Mouse (Mus musculus) heart, adult 11 months (tissue): ENCODE results near the gene Pdlim5.

Source experiments
- DNase-seq: peaks from one replicate; pipeline ENCODE4 v3.0.0; 2022

Gene Pdlim5

DNA sequence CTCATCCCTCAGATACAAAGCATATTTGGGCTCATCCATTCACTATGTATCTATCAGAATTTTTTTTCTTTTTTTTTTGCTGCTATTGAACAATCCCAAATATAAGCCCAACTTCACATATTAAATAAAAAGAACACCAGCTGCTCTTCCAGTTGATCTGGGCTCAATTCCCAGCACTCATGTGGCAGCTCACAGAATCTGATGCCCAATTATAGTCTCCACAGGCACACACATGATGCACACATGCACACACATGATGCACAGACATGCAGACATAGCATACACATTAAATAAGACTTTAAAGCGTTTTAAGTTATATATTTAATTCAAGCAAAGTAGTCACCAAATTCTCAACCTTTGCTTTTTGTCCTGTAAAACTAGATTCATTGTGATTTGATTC, 62.0 kb downstream of the Pdlim5 start:
- DNase-seq, result no peak

DNA sequence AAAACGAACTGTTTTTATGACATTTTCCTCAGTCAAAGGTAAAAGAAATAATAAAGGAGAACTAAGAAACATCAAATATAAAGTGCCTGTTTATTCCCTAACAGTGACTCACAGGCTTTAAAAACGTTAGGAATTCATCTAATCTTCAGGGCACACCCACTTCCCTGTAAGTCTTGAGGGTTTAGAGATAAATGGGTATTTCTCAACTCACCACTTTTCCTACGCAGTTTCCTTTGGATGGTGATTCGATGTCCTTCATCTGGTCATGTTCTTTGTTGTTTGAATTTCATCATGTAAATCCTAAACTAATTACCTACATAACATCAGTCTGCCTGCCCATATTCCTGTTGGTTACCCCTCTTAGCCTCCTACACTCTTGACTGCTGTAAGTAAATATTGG, 62.8 kb downstream of the Pdlim5 start:
- DNase-seq, result no peak

DNA sequence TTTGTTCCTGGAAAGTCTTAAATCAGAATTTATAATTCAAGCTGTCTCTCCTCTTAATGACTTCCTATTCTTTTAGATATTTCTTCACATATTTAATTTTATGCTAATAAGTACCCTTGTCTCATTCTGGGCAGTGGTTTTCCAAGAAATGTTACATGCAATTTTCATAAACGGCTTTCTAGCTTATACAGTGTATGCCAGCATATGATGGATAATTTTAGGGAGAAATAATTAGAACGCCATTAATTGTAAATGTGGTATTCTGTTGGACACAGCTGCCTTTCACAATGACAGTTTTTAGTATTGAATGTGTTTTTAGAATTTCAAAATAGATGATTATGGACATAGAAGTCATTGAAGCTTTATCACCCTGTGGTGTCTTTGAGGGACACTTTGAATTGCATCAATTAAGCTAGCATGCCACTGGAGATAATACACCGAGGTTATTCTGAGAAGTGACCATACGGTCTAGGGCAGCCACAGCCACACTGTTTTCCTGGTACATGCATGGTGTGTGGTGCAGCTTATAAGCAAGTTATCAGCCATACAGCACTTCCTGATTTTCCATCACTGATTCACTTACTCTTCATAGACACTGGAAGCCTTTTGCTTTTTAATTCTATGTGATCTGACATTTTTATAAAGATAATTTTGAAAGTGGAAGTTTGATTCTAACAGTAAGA, 63.5 kb downstream of the Pdlim5 start:
- DNase-seq, result no peak

DNA sequence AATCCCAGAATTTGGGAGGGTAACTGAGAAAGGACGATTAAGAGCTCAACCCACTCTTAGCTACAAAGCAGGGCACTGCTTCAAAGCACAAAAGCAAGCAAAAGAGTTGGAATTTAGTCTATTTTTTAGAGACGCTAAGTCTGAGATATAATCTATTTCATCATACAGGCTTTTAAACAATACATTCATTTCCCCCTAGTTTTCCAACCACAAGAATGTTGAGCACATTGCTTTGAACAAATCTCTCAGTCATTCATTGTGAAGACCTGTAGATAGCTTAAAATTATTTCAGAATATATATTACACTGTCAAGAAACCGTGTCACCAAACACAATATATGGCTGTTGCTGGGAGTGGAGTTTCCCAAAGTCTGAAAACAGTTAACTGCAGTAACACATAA, 65.1 kb downstream of the Pdlim5 start:
- DNase-seq, result no peak

DNA sequence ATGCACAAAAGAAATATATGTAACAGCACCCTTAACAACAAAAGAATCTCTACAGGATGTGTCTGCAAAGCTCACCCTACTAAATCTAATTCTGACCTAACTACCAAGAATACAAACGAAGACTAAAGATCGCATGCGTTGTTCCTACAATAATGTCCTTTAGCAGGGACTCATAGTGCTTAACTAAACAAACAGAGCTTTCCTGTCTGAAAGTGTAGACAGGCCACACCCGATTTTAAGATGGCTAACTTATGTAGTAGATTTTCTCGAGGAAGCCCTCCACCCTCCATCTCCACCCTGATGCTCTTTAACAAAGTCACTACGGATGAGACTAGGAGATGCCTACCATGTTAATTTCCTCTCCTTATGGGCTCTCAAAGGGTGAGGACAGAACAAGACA, 71.9 kb downstream of the Pdlim5 start:
- peak; percentile 85 for DNase-seq

DNA sequence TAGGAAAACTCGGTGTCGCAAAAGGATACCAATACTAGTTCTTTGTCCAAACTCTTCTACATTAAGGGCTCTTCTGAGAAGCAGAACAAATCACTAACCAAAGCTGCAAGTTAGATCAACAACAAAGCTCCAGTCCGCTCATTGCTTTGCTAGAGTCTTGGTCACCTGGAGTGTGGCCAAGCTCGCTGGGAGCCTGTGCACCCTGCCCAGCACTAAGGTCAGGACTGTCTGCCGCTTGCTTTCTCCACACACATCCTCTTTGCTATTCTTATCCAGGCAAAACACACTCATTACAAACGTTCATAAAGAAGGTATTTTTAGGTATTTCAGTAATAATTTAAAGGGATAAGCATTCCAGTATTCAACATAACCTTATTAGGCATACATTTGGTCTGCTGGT, 73.6 kb downstream of the Pdlim5 start:
- DNase-seq, result peak; percentile 98

DNA sequence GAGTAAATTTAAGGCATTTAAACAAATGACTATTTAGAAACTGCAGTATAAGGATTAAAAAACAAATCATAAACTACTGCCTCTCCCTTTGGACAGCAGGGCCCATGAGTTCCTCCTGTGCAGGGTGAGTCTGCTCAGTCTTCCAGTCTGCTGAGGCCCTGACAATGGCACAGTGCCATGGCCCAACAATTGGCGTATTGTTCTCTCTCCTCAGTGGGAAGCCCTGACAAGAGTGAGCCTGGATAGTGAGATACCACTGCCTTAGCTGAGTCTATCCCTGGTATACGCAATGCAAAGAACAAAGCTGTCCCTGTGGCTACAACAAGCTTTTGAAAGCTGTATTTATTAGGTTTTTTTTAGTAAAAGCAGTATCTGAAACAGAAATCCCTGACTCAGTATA, 77.3 kb downstream of the Pdlim5 start:
- peak; percentile 98 for DNase-seq

DNA sequence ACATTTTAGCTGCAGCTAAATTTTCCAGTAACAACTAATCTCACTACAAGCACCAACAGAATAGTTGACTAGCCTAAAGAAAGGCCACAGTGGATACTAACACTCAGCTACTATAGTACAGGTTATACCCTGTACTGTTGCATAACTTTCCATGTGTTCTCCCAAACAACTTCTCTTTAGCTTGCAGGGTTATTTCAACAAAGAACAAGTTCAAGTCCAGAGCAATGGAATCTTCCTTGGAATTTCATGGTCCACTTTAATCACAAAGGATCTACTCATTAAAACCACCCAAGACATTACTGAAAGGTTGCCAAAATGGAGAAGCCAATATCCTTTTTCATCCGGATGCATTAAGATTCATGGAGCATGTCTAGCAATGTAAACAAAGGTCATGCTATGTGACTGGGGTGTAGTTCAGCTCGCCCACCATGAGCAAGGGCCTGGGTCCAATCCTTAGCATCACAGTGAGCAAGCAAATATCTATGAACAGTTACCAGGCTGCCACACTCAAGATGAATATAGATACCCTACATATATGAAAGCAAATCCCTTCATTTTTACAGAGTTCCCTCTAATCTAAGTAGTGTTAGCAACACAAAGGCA, 79.3 kb downstream of the Pdlim5 start:
- DNase-seq, result peak; percentile 82

DNA sequence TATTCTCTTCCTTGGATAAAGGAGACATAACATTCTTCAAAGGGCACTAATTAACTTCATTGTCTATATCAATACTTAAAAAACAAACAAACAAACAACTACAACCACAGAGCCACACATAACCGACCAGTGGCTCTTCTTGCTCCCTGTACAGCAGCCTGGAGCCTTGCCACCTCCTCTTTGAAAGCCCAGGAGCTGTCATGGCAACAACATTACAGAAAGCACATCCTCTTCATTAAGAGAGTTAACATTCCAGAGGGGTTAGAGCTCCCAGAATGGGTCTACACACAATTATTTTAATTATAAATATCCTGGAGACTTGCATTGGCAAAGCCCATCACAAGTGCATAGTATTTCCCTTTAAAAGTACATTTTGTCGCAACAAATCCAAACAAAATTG, 84.4 kb downstream of the Pdlim5 start:
- DNase-seq, result peak; percentile 92

DNA sequence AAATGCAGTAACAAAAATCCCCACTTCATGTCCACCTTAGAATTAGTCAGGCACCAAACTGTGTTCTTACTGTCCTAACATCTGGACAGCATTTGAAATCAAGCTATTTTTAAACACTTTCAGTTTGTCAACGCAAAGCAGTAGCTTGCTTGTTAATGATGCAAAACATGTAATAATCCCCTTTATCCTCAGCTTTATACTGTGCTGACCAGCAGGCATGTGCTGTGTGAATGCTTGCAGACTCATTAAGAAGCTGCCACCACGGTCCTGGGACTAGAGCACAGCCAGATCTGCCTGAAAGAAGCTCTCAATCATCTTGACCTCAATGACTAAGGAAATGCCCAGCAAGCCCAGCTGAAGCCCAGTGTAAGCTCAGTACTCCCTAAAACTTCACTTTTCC, 85.0 kb downstream of the Pdlim5 start:
- DNase-seq, result no peak

DNA sequence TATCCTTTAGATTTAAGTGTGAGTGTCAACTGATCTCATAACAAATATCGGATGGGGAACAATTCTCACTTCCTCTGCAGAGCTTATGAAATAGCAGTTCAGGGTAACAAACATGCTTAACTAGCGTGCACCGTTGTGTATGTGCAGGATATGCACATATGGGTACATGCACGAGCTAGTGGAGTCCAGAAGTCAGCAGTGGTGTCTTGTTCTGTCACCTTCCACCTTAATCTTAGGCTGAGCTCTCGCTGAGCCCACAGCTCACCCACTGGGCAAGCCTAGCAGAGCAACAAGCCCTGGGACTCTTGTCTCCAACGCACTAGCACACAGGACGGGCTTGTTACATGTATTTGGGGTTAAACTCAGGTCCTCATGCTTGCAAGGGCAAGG, 100.2 kb downstream of the Pdlim5 start:
- DNase-seq, result no peak

DNA sequence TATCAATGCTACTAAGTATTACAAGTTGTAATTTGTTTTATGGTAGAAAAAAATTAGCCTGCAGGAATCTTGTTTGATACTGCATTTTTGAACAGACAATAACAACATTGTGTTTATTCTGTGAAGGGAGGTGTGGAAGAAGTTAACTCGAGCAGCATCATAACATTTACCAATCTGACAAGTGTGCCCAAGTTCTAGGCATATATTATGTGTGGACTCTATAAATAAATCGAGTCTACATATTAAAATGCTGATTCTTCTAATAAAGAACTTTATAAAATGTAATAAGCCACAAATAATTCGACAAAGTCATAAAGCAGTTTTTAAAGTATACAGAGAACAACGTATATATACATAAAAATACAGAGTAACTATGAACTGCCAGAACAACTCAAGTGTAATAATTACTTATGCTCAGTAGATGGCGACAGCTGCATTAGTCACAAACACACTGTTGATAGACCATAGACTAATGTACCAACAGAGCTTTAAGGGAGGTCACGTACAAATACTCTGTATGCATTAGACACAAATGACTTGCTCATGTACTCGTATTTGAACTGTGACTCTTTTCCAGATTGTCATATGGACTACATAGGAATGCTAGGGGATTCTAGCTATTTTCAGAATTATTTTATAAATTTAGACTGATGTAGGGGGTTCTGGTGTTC, 100.7 kb downstream of the Pdlim5 start:
- DNase-seq, result no peak

DNA sequence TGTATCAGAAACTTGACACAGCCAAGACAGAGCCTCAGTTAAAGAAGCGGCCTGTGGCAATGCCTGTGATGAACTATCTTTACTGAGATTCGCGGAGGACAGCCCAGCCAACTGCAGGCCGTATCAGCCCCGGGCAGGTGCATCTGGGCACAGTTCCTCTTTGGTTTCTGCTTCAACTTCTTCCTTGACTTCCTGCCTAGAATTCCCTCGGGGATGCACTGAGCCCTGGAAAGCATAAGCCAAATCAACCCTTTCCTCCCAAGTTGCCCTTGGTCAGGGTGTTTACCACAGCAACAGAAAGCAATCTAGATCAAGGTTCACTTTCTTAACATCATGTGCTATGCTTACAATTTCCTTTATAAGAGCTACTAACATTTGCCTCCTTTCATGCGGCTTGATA, 101.9 kb downstream of the Pdlim5 start:
- no peak for DNase-seq

DNA sequence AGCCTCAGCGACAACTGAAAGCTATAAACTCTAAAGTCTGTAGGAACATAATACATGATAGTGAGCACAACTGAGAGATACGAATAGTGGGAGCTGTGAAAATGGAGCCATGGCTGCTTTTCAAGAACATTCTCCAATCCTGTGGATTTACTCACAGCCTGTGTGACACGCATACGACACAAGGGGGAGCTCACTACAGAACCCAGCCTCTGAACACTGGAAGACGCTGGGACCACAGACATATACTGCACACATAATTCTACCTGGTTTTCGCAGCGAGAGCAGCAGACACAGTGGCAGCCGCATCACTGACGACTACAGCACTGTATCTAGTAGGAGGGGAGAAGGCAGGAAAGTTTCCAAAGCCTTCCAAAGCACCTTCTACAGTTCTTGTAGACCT, 112.8 kb downstream of the Pdlim5 start:
- DNase-seq, result peak; percentile 92

DNA sequence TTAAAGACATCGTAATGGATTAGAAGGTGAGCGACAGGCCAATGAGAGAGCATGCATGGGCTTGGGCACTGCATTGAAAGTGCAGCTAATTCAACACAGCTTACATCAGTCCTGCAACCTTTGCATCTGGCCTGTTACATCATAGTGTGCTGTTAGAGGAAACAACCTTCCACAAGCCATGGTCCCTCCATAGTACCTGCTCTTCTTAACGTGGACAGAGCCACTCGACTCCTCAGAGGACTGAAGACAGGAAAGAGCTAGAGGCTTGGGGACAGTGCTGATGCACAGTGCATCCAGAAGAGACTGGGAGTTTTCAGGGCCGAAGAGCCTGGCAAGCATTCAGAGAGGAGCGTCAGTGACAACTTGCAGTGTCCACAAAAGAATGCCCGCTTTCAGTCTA, 113.8 kb downstream of the Pdlim5 start:
- DNase-seq, result no peak

DNA sequence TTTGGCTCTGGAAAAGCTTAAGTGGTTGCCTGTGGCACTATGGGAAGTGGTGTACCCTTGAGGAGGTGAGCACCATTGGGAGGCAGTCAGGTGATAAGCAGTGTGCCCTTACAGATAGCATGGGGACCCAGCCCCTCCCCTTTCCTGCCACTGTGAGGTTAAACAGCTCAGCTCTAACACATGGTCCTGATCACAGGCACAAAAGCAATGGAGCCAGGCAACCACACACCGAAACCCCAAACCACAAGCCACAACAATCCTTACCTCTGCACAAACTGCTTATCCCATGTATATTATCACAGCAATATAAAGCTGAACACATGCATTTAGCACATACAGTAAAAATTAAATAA, 114.4 kb downstream of the Pdlim5 start:
- no peak for DNase-seq

DNA sequence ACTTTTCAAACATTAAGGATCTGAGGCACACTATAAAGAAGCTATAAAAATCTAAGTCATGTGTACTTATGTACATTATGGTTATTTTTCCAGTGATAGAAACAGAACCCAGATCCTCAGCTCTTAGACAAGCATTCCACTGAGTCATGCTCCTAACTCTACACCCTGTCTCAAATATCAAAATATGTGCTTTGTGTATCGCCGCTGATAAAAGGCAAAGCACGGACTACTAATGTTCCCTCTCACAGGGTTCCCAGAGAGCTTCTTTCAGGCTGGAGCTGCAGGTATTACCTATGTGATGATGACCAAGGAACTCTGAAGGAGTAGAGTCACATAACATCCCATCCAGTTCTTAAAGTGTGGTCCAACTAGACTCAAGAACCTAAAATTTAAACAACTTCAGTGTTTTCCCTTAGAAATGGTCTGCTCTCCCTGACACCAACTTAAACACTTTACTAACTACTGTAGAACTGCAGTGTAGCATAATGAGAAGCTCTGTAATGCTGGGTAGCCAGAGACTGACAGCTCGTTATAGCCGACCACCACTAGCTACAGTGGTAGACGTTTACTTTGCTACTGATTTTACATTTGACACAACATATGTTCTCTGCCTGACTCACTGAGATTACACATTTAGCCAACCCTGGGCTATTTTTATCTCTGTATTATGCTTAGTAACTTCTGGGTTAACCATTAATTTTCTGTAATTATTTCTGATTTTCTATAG, 115.0 kb downstream of the Pdlim5 start:
- no peak for DNase-seq

DNA sequence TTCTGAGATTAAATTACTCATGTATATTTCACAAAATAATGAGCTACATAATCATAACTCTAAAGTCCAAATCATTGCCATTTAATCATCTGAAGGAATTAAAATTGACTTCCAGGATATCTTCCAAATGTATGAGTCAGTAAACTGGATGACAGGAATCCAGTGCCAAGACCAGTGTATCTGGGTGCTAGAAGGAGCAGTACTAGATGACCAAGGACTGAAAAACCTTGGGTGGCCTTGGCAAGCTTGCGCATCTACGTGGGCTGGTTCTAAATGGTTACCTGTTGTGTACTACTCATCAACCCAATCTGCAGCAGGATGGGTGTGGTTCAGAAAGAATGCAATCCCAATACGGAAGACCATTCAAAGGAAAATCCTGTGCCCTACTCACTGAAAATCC, 116.5 kb downstream of the Pdlim5 start:
- DNase-seq, result no peak

DNA sequence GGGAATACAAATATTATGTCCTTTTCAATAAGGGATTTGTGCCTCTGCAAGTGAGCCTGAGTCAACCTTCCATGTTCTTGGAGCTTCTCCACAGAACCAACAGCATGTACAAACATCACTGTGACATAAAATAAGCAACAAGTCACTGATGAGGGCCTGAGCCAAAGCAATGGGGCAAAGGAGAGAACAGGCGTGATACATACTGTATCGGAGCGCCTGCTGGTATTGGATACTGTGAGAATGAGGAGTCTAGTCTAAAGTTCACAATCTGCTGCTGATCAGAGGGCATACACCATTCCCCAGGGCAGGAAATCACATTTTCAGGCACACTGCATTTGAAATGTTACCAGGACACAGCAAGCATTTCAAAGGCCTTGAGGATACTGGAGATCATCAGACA, 119.0 kb downstream of the Pdlim5 start:
- DNase-seq, result no peak

DNA sequence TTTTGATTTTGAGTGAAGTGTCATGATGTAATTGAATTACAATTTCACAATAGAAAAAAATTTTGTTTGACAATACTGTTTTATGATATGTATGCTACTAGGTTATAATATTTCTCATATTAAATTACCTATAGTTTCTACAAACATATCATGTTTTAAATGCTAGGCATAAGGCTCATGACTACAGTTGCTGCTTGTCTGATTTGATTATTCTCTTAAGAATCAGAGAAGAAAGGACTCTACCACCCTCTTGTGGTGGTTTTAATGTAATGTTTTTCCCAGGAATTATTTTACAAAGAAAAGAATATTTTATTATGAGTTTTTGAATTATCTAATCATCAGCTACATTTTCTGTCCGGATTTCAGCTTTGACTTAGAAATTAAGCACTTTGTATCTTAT, 120.5 kb downstream of the Pdlim5 start:
- no peak for DNase-seq

DNA sequence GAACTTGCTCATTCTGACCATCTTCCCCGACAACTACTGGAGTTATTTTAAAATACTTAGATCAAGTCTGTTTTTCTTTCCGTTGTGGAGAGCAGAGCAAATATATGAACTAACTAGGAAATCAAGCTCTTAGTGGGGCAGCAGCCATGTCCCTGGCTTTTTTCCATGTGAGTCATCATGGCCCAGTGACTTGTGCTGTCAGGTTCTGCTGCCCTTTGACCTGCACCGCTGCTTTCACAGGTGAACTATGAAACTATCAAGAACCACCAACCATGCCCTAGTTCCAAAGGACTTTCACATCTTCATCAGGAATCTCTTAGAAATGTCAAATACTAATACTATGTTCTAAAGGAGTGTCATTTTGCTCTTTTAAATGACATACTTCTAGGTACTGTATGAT, 121.0 kb downstream of the Pdlim5 start:
- no peak for DNase-seq

DNA sequence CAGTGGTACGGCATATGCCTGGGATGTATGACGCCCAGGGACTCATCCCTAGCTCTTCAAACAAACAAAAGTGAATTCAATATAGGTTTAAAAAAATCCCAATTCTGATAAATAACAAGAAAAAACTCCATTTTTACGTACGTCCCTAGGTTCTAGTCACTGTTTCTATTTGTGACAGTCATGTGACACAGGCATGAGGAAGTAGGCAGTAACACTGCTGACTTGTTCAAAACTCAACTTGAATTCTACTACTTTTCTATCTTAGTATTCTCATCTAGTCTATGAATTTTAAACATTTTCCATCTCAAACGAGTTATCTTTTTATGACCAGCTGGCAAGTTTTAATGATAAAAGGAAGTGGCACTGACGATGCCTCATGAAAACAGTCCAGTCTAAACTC, 122.2 kb downstream of the Pdlim5 start:
- DNase-seq, result no peak

DNA sequence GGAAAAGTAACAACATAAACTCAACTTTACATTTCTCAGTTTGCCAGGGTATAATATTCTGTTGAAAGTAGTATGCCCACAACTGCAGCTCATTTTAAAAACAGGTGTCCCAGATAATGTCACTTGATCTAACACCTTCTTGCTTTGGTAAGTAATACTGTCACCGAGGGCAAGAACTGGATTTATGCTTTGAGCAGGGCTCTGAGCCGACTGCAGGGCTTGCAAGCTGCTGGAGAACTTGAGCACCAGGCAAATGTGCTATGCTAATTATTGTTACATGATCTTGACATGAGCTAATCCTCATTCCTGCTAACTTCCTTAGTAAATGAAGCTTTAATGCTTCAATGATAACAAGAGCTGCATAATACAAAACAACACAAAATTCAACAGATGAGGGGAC, 139.1 kb downstream of the Pdlim5 start:
- DNase-seq, result no peak

DNA sequence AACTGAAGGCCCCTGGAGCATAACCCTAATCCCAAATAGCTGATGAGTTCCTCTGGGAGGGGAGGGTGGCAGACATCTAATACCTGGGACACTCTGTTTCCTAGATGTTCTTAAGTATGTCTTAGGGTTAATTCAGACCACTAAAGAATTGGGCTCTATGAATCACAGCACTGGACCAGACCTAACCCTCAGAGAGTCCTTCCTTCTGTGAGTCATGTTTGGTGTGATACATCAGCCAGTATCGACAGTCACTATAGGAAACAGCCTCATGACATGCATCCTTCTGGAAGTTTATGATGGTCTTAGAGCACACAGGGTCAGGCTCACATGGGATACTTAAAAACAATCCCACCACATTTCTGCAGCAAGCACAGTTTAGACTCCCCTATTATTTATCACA, 143.4 kb downstream of the Pdlim5 start:
- DNase-seq, result no peak
